Mouse (Mus musculus) liver, embryonic 15.5 days (tissue): Measurements from ENCODE around the gene Stxbp1. TPM values are rescaled to one million over a fixed set of nuclear protein-coding genes. Genes with fewer than 3 reads are reported as not detected.
A peak's percentile ranks its signal among the peaks of the same experiment; 100 is the strongest.

Experiments used
- ATAC-seq: fragments of 200-750 bp; cut with Nextera tagmentation; 2 replicates; pipeline ENCODE4 v1.8.0; 2017; ENCODE audit warnings: moderate number of reproducible peaks, mild to moderate bottlenecking, moderate library complexity; ENCODE audit not compliant: insufficient read depth
- H3K27ac ChIP-seq: fragments of 300-500 bp; sonication (generic); replicated peaks from 2 replicates; pipeline ENCODE4 v1.5.1; 2015; ENCODE audit warnings: mild to moderate bottlenecking, inconsistent platforms
- H3K27me3 ChIP-seq: fragments of 300-500 bp; sonication (generic); 2 replicates; pipeline ENCODE4 v1.6.1; 2015; ENCODE audit warnings: mild to moderate bottlenecking, inconsistent platforms
- H3K36me3 ChIP-seq: fragments of 300-500 bp; sonication (generic); replicated peaks from 2 replicates; pipeline ENCODE4 v1.6.1; 2015; ENCODE audit warnings: moderate library complexity, mild to moderate bottlenecking, inconsistent platforms
- H3K4me1 ChIP-seq: fragments of 300-500 bp; sonication (generic); replicated peaks from 2 replicates; pipeline ENCODE4 v1.6.1; 2015; ENCODE audit warnings: inconsistent platforms
- H3K4me2 ChIP-seq: fragments of 300-500 bp; sonication (generic); 2 replicates; pipeline ENCODE4 v1.6.1; 2015; ENCODE audit warnings: moderate library complexity, mild to moderate bottlenecking, inconsistent platforms
- H3K4me3 ChIP-seq: fragments of 300-500 bp; sonication (generic); replicated peaks from 2 replicates; pipeline ENCODE4 v1.5.1; 2015; ENCODE audit warnings: mild to moderate bottlenecking, inconsistent platforms
- H3K9ac ChIP-seq: fragments of 300-500 bp; sonication (generic); 2 replicates; pipeline ENCODE4 v1.6.1; 2015; ENCODE audit warnings: moderate library complexity, mild to moderate bottlenecking, inconsistent platforms
- H3K9me3 ChIP-seq: fragments of 300-500 bp; sonication (generic); replicated peaks from 2 replicates; pipeline ENCODE4 v1.6.1; 2016; ENCODE audit warnings: inconsistent platforms
- WGBS: fragments of 180-500 bp; shearing (Covaris S2); methylation state at CpG from one replicate; pipeline ENCODE4 v1.1.7; 2015; ENCODE audit warnings: mixed read lengths; ENCODE audit not compliant: insufficient replicate concordance; 5-methylcytosine and 5-hydroxymethylcytosine counted together
- polyA plus RNA-seq: library from polyadenylated mRNA; unstranded; fragments of >200 nt; fragmentation: Nextera tagmentation; extraction: Ambion mirVana; gene quantifications from 2 replicates; pipeline ENCODE4 v1.2.1, GENCODE M21; 2015

The Stxbp1 gene
- polyA plus RNA-seq, 1 experiment from 2014 or later, result 2.4 TPM

DNA sequence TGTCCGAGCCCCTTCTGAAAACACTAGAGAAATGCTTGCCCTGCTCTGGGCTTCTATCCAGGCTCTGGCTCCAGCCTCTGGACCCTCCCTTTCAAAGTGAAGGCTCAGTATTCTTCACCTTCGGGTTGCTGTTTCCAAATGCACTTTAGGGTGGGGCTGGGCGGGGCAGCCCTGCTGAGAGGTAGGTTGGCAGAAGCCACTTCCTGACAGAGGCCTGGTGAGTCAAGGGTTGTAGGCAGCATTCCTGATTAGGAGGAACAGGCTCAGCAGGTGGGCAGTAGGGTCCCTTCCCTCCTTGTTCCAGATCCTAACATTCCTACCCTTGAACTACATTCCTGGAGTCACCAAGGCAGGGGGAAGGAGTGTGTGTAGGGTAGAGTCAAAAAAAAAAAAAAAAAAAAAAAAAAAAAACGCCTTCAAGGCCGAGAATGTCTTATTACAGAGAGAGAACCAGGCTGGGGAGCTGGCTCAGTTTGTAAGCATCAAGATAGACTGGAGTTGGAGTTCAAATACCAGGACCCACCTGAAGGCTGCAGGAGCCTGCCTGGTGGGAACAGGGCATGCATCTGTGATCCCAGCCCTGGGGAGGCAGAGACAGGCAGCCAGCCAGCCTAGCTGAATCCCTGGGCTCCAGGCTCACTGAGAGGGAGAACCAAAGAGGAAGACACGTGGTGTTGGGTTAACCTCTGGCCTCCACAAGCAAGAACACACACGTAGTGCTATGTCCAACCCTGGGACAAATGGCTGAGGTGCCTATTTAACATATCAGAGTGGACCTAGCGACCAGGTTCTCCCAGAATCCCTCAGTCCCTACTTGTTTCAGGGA lies 23.4 kb upstream of the Stxbp1 start:
- Histone ChIP-seq H3K27ac (0 out of 2 replicates have a peak overlapping the region, but pooled peaks have one; percentile 6), H3K4me1 (peaks cover 28% of the 10 kb centered on the region), H3K9me3 (no peaks in the 10 kb centered on the region), H3K9ac (no peak overlapping the region), H3K36me3 (no peaks in the 10 kb centered on the region), H3K4me3 (no peak overlapping the region), H3K4me2 (no peak overlapping the region), H3K27me3 (peaks cover 11% of the 10 kb centered on the region)
- 29% methylated on average over 8 of the region's 8 CpGs for WGBS
- ATAC-seq, result no peak

DNA sequence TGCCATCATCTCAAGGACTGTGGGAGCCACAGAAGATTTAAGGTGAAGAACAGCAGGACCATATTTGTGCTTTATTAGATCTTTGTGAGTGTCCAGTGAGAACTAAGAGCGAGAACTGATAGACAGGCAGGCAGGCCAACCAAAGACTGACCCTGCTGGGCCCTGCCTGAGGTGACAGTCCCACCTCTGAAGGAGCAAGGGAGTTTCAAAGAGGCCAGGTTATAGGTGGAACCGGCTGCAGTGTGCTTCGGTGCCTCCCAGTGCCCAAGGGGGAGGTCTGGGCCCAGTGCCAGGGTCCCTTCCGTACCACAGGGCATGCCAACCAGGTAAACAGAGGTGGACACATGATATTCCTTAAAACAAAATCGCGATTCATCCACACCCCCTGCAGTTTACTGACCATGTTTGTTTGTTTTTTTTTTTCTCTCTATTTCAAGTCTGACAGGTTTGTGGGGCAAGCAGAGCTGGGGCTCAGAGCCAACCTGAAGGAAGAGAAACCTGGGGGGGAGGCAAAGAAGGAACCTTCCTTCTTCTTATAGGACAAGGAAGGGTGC lies 22.8 kb upstream of the Stxbp1 start:
- H3K36me3 ChIP-seq, result no peaks in the 10 kb centered on the region
- whole genome bisulfite sequencing, result 62% methylated on average over 6 of the region's 6 CpGs
- H3K4me2 ChIP-seq, result no peak overlapping the region
- no peak overlapping the region for H3K4me3 ChIP-seq
- H3K27ac ChIP-seq, result no peak overlapping the region
- no peak for ATAC-seq
- H3K9ac ChIP-seq, result no peak overlapping the region
- no peaks in the 10 kb centered on the region for H3K9me3 ChIP-seq
- H3K4me1 ChIP-seq, result peaks cover 21% of the 10 kb centered on the region
- H3K27me3 ChIP-seq, result peaks cover 4% of the 10 kb centered on the region; the same call in 1 of the 2 replicates

DNA sequence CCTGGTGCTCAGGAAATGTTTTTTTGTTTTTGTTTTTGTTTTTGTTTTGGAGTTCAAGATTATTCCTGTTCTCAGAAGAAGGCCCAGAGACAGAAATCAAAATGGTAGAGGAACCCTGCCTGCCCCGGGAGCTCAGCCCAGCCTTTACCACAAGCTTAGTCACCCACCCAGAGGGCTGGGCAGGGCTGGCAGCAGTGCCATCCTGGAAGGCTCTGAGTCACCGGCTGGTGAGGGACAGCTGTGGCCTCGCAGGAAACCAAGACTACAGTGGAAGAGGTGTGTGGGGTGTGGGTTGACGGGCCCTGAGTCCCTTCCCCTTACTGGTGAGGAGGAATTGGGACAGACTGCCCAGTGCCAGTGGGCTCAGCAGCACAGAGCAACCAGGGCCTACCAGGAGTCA lies 20.3 kb upstream of the Stxbp1 start:
- no peak overlapping the region for H3K4me3 ChIP-seq
- no peak for ATAC-seq
- H3K9me3 ChIP-seq, result no peaks in the 10 kb centered on the region
- 22% methylated on average over 4 of the region's 4 CpGs for whole genome bisulfite sequencing
- no peak overlapping the region for H3K4me2 ChIP-seq
- H3K9ac ChIP-seq, result no peak overlapping the region
- peaks cover 21% of the 10 kb centered on the region for H3K4me1 ChIP-seq
- no peak overlapping the region for H3K27ac ChIP-seq
- H3K36me3 ChIP-seq, result no peaks in the 10 kb centered on the region
- H3K27me3 ChIP-seq, result no peaks in the 10 kb centered on the region

DNA sequence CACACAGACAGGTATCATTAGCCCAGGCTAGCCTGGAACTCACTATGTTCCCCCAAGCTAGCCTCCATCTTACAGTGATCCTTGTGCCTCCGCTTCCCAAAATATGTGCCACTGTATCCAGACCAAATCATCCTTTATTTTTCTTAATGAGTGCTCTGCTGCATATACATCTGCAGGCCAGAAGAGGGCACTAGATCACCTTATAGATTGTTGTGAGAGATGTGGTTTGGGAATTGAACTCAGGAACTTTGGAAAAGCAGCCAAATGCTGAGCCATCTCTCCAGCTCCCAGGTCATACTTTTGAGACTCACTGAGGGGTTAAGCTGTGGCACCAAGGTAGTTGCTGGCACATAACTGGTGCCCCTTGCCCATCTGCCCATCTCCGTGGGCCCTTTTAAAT lies 17.7 kb upstream of the Stxbp1 start:
- H3K27me3 ChIP-seq, result peaks cover 3% of the 10 kb centered on the region; the same call in 1 of the 2 replicates
- 45% methylated on average over 2 of the region's 2 CpGs for WGBS
- ATAC-seq, result no peak
- no peak overlapping the region for H3K9ac ChIP-seq
- no peaks in the 10 kb centered on the region for H3K36me3 ChIP-seq
- H3K4me1 ChIP-seq, result peaks cover under 1% of the 10 kb centered on the region
- H3K4me2 ChIP-seq, result no peak overlapping the region
- no peaks in the 10 kb centered on the region for H3K9me3 ChIP-seq
- H3K4me3 ChIP-seq, result no peak overlapping the region
- H3K27ac ChIP-seq, result peak overlapping the region; percentile 29; the same call in 1 of the 2 replicates

DNA sequence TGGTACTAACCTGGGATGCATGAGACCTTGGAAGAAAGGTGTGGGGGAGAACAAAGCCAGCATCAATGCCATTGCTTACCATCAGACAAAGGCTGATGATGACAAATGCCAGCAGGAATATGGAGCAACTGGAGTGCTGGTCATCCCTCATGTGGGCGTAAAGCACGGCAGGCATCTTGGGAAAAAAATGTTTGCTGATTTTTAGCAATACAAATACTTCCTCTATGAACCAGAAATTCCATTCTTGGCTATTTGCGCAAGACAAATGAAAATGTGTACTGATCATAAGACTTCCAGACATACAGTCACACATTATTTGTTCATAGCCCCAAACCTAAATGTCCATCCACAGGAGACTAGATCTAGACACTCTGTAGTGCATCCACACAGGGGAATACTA lies 16.3 kb upstream of the Stxbp1 start:
- Histone ChIP-seq H3K36me3 (no peaks in the 10 kb centered on the region), H3K27me3 (peaks cover 3% of the 10 kb centered on the region; the same call in 1 of the 2 replicates), H3K9me3 (no peaks in the 10 kb centered on the region), H3K27ac (no peak overlapping the region), H3K9ac (no peak overlapping the region), H3K4me1 (no peaks in the 10 kb centered on the region), H3K4me3 (no peak overlapping the region), H3K4me2 (no peak overlapping the region)
- 70% methylated on average over 3 of the region's 3 CpGs for WGBS
- no peak for ATAC-seq

DNA sequence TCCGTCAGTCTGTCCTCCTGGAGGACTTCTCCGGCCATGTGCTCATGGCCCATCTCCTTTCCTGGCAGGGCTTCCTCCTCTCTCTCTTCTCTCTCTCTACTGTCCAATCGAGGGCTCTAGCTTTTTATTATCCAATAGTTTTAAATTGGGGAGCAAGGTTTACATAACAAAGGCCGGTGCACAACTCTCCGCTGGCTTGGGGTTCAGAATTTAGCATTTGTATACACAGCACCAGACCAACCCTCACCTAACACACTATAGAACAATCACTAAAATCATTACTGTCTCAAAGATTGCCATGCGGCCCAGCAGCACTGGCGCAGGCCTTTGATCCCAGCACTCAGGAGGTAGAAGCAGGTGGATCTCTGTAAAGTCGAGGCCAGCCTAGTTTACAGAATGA lies 13.8 kb upstream of the Stxbp1 start:
- H3K36me3 ChIP-seq, result no peaks in the 10 kb centered on the region
- peaks cover 3% of the 10 kb centered on the region; the same call in 1 of the 2 replicates for H3K27me3 ChIP-seq
- H3K27ac ChIP-seq, result no peak overlapping the region
- WGBS, result 71% methylated on average over 8 of the region's 8 CpGs
- no peak overlapping the region for H3K4me3 ChIP-seq
- H3K4me2 ChIP-seq, result no peak overlapping the region
- ATAC-seq, result no peak
- no peaks in the 10 kb centered on the region for H3K4me1 ChIP-seq
- H3K9me3 ChIP-seq, result no peaks in the 10 kb centered on the region
- no peak overlapping the region for H3K9ac ChIP-seq

DNA sequence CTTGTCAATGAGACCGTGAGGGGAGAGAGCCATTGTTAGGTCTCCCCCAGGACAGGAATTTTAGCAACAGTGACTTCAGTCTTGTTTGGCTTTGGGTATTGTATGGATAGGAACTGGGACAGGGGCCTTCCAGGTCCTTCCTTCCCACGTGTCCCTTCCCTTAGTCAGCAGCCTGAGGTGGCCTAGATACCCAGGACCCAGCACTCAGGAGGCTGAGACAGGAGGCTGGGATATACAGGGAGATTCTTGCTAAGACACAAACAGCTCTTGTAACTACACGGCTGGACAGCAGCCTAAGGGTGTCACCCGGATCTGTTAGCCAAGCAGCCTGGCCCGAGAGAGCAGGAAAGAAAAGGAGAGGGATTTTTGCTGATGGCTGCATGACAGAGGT lies 12.6 kb upstream of the Stxbp1 start:
- 69% methylated on average over 5 of the region's 5 CpGs for WGBS
- Histone ChIP-seq H3K4me1 (no peaks in the 10 kb centered on the region), H3K27me3 (peaks cover 3% of the 10 kb centered on the region; the same call in 1 of the 2 replicates), H3K9me3 (no peaks in the 10 kb centered on the region), H3K27ac (no peak overlapping the region), H3K4me2 (no peak overlapping the region), H3K36me3 (no peaks in the 10 kb centered on the region), H3K4me3 (no peak overlapping the region), H3K9ac (no peak overlapping the region)
- ATAC-seq, result no peak

DNA sequence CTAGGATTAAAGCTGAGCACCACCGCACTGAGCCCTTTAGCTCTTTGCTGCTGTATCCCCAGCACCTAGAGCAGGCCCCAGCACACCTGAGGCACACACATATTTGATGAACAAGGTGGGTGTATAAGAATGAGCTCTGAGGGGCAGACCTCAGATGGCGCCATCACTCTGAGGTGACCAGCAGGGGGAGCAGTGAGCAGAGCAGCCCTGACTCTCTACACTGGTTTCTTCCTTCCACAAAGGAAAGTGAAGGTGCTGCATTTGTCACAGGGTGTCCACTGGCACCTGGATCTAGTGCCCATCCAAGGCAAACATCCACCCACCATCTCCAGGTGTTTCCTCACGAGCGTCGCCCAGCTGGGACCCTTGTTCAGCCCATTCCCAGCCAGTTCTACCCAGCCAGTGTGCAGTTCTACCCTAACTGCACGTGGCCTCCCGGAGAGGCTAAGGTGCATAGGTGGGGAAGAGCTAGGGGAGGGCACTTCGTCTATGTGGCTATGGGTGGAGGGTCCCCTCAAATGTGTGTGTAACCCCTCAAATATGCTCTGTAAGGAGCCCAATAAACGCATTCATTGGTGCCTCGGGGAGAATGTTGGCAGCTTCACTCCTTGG lies 12.1 kb upstream of the Stxbp1 start:
- Histone ChIP-seq H3K4me1 (no peaks in the 10 kb centered on the region), H3K36me3 (no peaks in the 10 kb centered on the region), H3K9ac (no peak overlapping the region), H3K4me2 (no peak overlapping the region), H3K9me3 (no peaks in the 10 kb centered on the region), H3K27me3 (peaks cover 3% of the 10 kb centered on the region; the same call in 1 of the 2 replicates), H3K27ac (no peak overlapping the region), H3K4me3 (no peak overlapping the region)
- 35% methylated on average over 10 of the region's 10 CpGs for WGBS
- ATAC-seq, result no peak

DNA sequence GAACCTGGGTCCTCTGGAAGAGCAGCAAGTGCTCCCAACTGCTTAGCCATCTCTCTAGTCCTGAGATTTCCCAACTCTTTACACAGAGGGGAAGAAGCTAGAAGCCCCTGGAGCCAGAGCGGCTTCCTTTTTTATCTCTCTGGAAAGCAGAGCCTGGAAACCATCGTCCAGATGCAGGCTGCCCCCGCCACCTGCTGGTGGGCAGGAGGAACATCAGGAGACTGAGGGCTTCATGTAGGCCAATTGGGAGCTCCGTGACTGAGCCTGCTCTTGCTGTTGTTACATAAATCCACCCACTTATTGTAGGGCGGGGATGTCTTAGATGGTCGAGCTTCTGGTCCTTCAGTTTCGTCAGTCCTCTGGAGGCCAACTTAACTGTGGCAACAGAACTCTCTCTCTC lies 10.5 kb upstream of the Stxbp1 start:
- Histone ChIP-seq H3K4me3 (no peak overlapping the region), H3K4me2 (no peak overlapping the region), H3K9ac (no peak overlapping the region), H3K36me3 (no peaks in the 10 kb centered on the region), H3K27ac (no peak overlapping the region), H3K4me1 (no peaks in the 10 kb centered on the region), H3K27me3 (peaks cover 11% of the 10 kb centered on the region; the same call in 1 of the 2 replicates), H3K9me3 (no peaks in the 10 kb centered on the region)
- 1% methylated on average over 7 of the region's 7 CpGs for whole genome bisulfite sequencing
- ATAC-seq, result no peak

DNA sequence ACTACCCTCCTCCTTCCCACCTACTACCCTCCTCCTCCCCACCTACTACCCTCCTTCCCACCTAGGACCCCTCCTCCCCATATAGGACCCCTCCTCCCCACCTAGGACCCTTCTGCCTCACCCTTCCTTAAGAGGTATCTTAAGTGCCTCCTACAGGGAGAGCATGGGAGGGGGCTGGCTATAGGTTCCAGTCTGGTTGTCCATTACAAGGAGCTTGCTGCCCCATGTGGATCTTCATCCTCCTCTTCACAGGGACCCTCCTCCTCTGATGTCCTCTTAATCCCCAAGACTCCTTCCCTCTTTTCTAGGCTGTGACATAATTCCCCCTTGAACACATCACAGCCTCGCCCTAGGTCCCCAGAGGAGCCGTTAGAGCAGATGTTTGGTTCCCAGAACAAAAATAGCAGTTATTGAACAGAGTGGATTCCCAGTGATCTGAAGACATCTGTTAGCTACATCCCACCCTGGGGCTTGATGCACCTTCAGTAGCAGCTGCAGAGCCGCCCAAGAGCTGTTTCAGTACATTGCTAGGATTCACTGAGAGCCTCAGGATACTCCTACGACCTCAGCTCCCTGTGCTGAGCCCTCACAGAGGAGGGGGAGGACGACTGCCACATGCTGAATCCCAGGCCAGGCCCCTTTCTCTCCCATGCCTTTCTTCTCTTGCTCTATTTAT lies 8.9 kb upstream of the Stxbp1 start:
- ATAC-seq, result no peak
- Histone ChIP-seq H3K27ac (no peak overlapping the region), H3K4me3 (no peak overlapping the region), H3K27me3 (peaks cover 27% of the 10 kb centered on the region), H3K4me1 (no peaks in the 10 kb centered on the region), H3K9ac (no peak overlapping the region), H3K9me3 (no peaks in the 10 kb centered on the region), H3K4me2 (no peak overlapping the region), H3K36me3 (no peaks in the 10 kb centered on the region)
- 53% methylated on average over 5 of the region's 5 CpGs for WGBS
